Mouse (Mus musculus) kidney, embryonic 15.5 days (tissue): Measurements from ENCODE around the gene Clcc1. TPM values are rescaled to one million over a fixed set of nuclear protein-coding genes. Genes with fewer than 3 reads are reported as not detected.
"Not testable (repeated sequence)": the region's sequence is repeated elsewhere in the genome, so short reads cannot be mapped to it uniquely, and the experiment has no call there.

Source experiments
- ATAC-seq: fragments of 200-750 bp; cut with Nextera tagmentation; replicated peaks from 2 replicates; pipeline ENCODE4 v1.8.0; 2017; ENCODE audit warnings: moderate TSS enrichment; ENCODE audit not compliant: low FRiP score
- H3K27ac ChIP-seq: fragments of 300-500 bp; sonication (generic); 2 replicates; pipeline ENCODE4 v1.5.1; 2015; ENCODE audit warnings: mild to moderate bottlenecking, inconsistent platforms
- H3K27me3 ChIP-seq: fragments of 300-500 bp; sonication (generic); 2 replicates; pipeline ENCODE4 v1.6.1; 2015; ENCODE audit warnings: inconsistent platforms
- H3K36me3 ChIP-seq: fragments of 300-500 bp; sonication (generic); 2 replicates; pipeline ENCODE4 v1.6.1; 2015; ENCODE audit warnings: inconsistent platforms
- H3K4me1 ChIP-seq: fragments of 300-500 bp; sonication (generic); 2 replicates; pipeline ENCODE4 v1.6.1; 2015; ENCODE audit warnings: inconsistent platforms
- H3K4me2 ChIP-seq: fragments of 300-500 bp; sonication (generic); 2 replicates; pipeline ENCODE4 v1.6.1; 2015; ENCODE audit warnings: moderate library complexity, mild to moderate bottlenecking, inconsistent platforms
- H3K4me3 ChIP-seq: fragments of 300-500 bp; sonication (generic); replicated peaks from 2 replicates; pipeline ENCODE4 v1.5.1; 2015; ENCODE audit warnings: mild to moderate bottlenecking, inconsistent platforms
- H3K9ac ChIP-seq: fragments of 300-500 bp; sonication (generic); 2 replicates; pipeline ENCODE4 v1.6.1; 2015; ENCODE audit warnings: mild to moderate bottlenecking, inconsistent platforms
- H3K9me3 ChIP-seq: fragments of 300-500 bp; sonication (generic); replicated peaks from 2 replicates; pipeline ENCODE4 v1.6.1; 2016; ENCODE audit warnings: inconsistent platforms
- WGBS: fragments of 180-500 bp; shearing (Covaris S2); methylation state at CpG from one replicate; pipeline ENCODE4 v1.1.7; 2015; ENCODE audit warnings: mixed read lengths; 5-methylcytosine and 5-hydroxymethylcytosine counted together
- polyA plus RNA-seq: library from polyadenylated mRNA; unstranded; fragments of >200 nt; fragmentation: Nextera tagmentation; extraction: Ambion mirVana; gene quantifications from 2 replicates; pipeline ENCODE4 v1.2.1, GENCODE M21; 2015

Clcc1 gene
- 66.9 and 69.4 TPM in 2 replicates for polyA plus RNA-seq

DNA sequence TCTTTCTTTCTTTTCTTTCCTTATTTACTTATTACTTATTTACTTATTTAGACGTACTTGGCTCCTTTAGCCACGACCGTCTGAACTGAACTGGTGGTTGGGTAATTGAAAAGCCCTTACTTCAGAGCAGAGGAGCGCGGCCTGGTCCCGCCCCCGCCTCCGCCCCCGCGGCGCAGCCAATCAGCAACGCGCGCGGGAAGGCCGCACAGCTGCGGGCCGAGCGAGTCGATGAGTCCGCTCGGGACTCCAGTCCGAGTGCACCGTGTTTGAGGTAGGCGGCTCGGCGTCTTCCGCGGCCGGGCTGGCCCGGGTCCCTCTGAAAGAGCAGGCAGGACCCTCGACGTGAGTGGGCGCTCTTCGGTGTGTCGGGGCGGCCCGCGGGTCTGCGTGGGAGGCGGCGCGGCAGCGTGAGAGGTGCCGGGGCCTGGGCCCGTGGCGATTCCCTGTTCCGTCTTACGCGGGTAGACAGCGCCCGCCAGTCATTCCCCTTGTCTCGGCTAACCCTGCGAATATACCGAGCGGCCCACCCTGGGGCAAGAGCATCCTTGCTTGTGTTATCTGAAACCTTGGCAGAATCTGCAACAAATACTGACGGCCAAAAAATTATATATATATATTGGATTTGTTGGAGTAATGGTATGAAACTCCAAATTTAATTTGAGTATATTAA lies at the start of gene Clcc1:
Gene Clcc1 (plus strand): TSS at position 204 of the 670 bp plus-strand sequence.
- H3K4me3 ChIP-seq: peak within 1 kb of the TSS; percentile 86
- ATAC-seq: peak; percentile 98

DNA sequence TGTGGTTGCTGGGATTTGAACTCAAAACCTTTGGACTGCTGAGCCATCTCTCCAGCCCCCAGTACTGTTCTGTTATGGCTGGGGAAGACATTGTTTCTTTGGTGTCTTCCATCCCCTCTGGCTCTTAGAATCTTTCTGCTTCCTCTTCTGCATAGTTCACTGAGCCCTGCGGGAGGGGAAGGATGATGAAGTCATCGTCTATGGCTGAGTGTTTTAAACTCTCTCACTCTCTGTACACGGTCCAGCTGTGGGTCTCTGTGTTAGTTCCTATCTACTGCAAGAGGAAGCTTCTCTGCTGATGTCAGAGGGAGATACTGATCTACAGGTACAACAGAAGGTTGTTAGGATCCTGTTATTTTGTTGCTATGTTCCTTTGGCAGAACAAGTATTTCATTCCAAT lies 44.8 kb upstream of the Clcc1 start:
- Histone ChIP-seq H3K4me3 (no peak overlapping the region), H3K4me1 (no peaks in the 10 kb centered on the region), H3K27ac (no peak overlapping the region), H3K4me2 (no peak overlapping the region), H3K9me3 (no peaks in the 10 kb centered on the region), H3K27me3 (no peaks in the 10 kb centered on the region), H3K9ac (no peak overlapping the region), H3K36me3 (peaks cover 7% of the 10 kb centered on the region; the same call in 1 of the 2 replicates)
- WGBS: 58% methylated on average over 3 of the region's 3 CpGs
- no peak for ATAC-seq

More for the DNA sequence above, at the start of gene Clcc1:
- 0 out of 2 replicates have a peak, but pooled peaks cover 5% of the 10 kb centered on the region for H3K36me3 ChIP-seq
- peaks cover 19% of the 10 kb centered on the region for H3K4me1 ChIP-seq
- peak within 1 kb of the TSS; percentile 93 for H3K27ac ChIP-seq
- H3K4me2 ChIP-seq: peak within 1 kb of the TSS; percentile 69
- peak within 1 kb of the TSS; percentile 90 for H3K9ac ChIP-seq
- no peaks in the 10 kb centered on the region for H3K9me3 ChIP-seq
- no peaks in the 10 kb centered on the region for H3K27me3 ChIP-seq
- WGBS: under 1% methylated on average over 57 of the region's 57 CpGs

DNA sequence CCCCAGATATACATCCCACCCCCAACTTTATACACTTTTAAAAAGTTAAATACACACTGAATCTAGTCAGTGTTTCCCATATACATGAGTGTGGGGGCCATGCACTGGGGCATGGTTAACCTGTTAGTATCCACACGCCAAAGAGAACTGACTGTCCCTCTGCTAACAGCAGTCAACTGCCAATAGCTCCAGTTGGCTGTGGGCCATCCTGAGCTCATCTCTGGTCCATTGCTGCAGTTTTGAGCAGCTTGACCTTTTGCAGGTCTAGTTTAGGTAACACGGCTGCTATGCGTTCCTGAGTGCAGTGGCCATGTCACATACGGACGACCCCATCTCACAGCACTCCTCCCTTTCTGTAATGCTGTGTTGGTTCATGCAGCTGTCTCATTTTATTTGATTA lies 19.0 kb upstream of the Clcc1 start:
- H3K9me3 ChIP-seq: no peaks in the 10 kb centered on the region
- no peaks in the 10 kb centered on the region for H3K4me1 ChIP-seq
- no peak overlapping the region for H3K4me2 ChIP-seq
- WGBS: 85% methylated on average over 5 of the region's 5 CpGs
- no peaks in the 10 kb centered on the region for H3K27me3 ChIP-seq
- no peak overlapping the region for H3K27ac ChIP-seq
- ATAC-seq: no peak
- H3K4me3 ChIP-seq: no peak overlapping the region
- H3K9ac ChIP-seq: no peak overlapping the region
- no peaks in the 10 kb centered on the region; the same call in 1 of the 2 replicates for H3K36me3 ChIP-seq

DNA sequence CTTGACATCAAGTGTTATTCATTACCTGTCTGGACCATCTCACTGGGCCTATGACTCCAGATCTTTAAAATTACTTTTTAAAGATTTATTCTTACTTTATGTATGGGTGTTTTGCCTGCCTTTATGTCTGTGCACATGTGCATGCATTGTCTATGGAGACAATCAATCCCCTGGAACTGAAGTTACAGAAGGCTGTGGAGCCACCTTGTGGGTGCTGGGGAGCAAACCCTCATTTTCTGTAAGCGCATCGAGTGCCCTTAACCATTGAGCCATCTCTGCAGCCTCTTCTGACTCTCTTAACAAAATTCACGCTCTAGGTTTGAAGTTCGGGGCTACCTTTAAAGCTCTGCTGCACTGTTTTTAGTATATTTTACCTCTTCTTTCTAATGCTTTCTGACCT lies 14.3 kb upstream of the Clcc1 start:
- Histone ChIP-seq H3K4me1 (no peaks in the 10 kb centered on the region), H3K36me3 (0 out of 2 replicates have a peak, but pooled peaks cover 2% of the 10 kb centered on the region), H3K9ac (no peak overlapping the region), H3K27ac (no peak overlapping the region), H3K9me3 (no peaks in the 10 kb centered on the region), H3K27me3 (no peaks in the 10 kb centered on the region), H3K4me2 (no peak overlapping the region), H3K4me3 (no peak overlapping the region)
- no peak for ATAC-seq
- 73% methylated on average over 4 of the region's 4 CpGs for WGBS

DNA sequence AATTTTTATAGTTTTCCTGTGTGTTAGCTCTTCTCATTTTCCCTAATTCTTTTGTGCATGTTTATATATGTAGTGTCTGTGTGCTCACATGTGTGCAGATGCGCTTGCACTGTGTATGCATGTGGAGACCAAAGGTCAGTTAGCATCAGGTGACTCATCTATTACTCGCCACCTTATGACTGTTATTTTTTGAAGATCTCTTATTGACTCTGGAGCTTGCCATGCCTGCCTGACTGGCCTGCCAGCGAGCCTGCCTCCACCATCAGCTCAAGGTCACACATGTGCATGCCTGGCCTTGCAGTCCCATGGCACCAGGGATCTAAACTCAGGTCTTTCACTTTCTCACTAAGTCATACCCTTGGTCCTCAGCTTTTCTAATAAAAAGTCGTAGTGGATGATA lies 12.7 kb upstream of the Clcc1 start:
- WGBS: 83% methylated on average over 4 of the region's 4 CpGs
- Histone ChIP-seq H3K9me3 (no peaks in the 10 kb centered on the region), H3K4me2 (no peak overlapping the region), H3K27me3 (no peaks in the 10 kb centered on the region), H3K27ac (no peak overlapping the region), H3K4me1 (no peaks in the 10 kb centered on the region), H3K9ac (no peak overlapping the region), H3K36me3 (peaks cover 7% of the 10 kb centered on the region; the same call in 1 of the 2 replicates), H3K4me3 (no peak overlapping the region)
- no peak for ATAC-seq

DNA sequence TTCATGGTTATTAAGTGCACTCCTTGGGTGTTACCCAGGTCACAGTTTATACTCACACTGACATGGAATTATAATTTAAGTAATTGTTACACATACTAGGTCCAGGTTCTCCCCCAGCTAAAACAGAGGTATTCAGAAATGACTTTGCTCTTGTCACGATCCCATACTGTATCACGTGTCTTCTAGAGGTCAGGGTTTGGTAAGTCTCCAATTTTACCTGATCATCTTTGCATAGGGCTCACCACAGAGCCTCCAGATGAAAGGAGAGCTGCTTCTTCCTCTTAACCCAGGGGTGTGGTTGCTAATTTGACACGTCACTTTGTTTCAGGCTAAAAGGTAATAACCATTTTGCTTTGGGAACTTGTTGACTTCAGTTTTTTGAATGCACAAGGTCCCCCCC lies 8.9 kb upstream of the Clcc1 start:
- no peak for ATAC-seq
- Histone ChIP-seq H3K9ac (no peak overlapping the region), H3K4me1 (no peaks in the 10 kb centered on the region), H3K36me3 (peaks cover 7% of the 10 kb centered on the region; the same call in 1 of the 2 replicates), H3K27me3 (no peaks in the 10 kb centered on the region), H3K4me2 (no peak overlapping the region), H3K27ac (no peak overlapping the region), H3K4me3 (no peak overlapping the region), H3K9me3 (no peaks in the 10 kb centered on the region)
- WGBS: 83% methylated on average over 3 of the region's 3 CpGs

DNA sequence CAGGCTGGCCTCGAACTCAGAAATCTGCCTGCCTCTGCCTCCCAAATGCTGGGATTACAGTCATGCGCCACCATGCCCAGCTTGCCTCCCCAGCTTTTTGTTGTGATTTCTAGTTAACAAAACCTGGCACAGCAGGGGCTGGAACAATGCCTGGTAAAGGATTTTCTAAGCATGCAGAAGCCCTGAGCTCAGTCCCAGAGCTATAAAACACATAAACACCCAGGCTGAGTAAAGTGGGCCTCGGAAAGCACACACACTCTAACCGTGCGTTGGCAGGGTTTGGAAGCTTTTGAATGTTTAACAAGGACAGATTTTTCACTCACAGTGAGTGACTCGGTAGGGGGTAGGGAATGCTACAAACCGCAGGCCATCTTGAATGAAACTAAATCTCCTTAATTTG lies 7.7 kb upstream of the Clcc1 start:
- 72% methylated on average over 7 of the region's 7 CpGs for WGBS
- no peak overlapping the region for H3K4me3 ChIP-seq
- H3K4me1 ChIP-seq: no peaks in the 10 kb centered on the region
- no peaks in the 10 kb centered on the region for H3K27me3 ChIP-seq
- no peak overlapping the region for H3K4me2 ChIP-seq
- H3K36me3 ChIP-seq: peaks cover 7% of the 10 kb centered on the region; the same call in 1 of the 2 replicates
- no peaks in the 10 kb centered on the region for H3K9me3 ChIP-seq
- H3K9ac ChIP-seq: no peak overlapping the region
- H3K27ac ChIP-seq: no peak overlapping the region
- no peak for ATAC-seq

DNA sequence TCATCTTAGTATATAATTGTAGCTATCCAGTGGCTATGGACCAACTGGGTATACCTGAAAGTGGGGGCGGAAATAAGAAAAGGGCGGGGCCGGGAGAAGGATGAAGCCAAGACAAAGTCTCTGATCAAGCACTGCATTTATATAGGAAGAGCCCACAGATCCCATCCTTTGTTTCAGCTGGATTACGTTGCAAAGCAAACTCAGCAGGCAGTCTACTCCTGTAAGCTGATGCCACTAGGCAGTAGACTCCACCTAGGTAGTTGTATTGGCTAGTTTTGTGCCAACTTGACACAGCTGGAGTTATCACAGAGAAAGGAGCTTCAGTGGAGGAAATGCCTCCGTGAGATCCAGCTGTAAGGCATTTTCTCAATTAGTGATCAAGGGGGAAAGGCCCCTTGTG lies 6.0 kb upstream of the Clcc1 start:
- not testable (repeated sequence) for H3K4me2 ChIP-seq, H3K36me3 ChIP-seq, H3K27me3 ChIP-seq, ATAC-seq, H3K9me3 ChIP-seq, H3K4me1 ChIP-seq, H3K27ac ChIP-seq, H3K9ac ChIP-seq, H3K4me3 ChIP-seq
- 44% methylated on average over 5 of the region's 5 CpGs for WGBS

DNA sequence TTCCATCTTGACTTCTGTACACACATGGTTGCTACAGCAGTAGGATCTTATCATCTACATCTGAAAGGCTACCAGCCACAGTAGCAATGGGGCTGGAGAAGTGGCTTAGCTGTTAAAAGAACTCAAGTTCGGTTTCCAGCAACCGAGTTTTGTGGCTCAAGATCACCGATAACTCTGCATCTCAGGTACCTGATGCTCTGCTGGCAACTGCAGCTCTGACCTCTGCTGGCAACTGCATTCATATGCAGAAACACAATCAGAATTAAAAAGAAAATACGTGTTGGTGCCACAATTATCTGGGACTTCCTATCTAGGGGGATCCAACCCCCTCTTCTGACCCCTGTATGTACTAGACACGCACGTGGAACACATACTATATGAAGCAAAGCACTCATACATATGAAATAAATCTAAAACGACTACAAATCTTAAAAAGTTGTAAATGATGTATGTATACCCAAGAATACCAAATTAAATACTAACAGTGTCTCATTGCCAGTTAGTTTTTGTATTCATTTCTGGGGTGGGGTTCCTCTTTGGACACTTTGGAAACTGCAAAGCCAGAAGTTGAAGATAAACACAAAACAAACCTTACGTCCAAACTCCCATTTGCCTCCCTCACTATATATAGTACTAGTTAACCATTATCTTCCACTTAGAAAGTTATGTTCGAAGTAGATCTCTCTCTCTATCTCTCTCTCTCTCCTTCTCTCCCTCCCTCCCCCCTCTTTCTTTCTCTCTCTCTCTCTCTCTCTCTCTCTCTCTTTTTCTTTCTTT lies 659 bp upstream of the Clcc1 start:
- Histone ChIP-seq H3K4me3 (peak overlapping the region; percentile 86), H3K36me3 (no peaks in the 10 kb centered on the region), H3K4me1 (peaks cover 19% of the 10 kb centered on the region), H3K27me3 (no peaks in the 10 kb centered on the region), H3K4me2 (peak overlapping the region; percentile 69), H3K9me3 (no peaks in the 10 kb centered on the region), H3K27ac (no peak overlapping the region), H3K9ac (no peak overlapping the region)
- ATAC-seq: no peak
- 20% methylated on average over 9 of the region's 9 CpGs for WGBS

DNA sequence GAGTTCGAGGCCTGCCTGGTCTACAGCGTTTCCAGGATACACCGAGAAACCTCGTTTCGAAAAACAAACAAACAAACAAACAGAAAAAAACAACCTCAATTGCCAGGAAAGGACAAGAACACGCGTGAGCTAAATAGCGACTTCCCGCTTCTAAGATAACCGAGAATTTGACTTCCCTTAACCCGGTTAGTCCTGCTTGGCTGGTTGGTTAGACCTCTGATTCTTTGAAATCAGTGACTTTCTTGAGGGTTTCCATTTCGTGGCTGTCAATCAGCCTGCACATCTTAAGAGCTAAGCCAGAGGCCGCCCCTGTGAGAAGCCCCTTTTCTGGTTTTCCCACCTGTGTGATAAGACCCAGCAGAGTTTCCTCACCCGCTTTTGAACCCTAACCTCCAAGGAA lies 853 bp downstream of the Clcc1 start:
- Histone ChIP-seq H3K36me3 (0 out of 2 replicates have a peak, but pooled peaks cover 5% of the 10 kb centered on the region), H3K4me3 (peak overlapping the region; percentile 86), H3K27ac (no peak overlapping the region), H3K9me3 (no peaks in the 10 kb centered on the region), H3K4me2 (peak overlapping the region; percentile 69), H3K9ac (peak overlapping the region; percentile 90), H3K4me1 (peaks cover 19% of the 10 kb centered on the region), H3K27me3 (no peaks in the 10 kb centered on the region)
- no peak for ATAC-seq
- 25% methylated on average over 14 of the region's 14 CpGs for WGBS

DNA sequence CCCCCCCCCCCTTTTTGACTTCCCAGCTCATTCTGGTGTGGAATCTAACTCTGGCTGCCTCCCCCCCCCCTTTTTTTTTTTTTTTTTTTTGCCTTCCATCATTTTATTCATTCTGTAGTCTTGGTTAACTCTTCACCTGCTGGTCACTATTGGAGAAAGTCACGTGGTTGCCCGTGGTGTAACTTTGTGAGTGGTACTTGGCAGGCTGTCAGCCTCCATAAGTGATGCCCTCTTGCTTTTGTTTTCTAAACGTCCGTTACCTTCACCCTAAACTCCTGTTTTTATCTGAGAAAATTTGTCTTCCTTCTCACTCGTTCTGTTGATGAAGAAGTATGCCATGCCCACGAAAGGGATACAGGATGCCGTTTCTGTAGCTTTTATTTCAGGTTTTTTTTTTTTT lies 1.8 kb downstream of the Clcc1 start:
- H3K4me2 ChIP-seq: no peak overlapping the region; the same call in 1 of the 2 replicates
- no peak overlapping the region for H3K4me3 ChIP-seq
- H3K27ac ChIP-seq: no peak overlapping the region
- H3K36me3 ChIP-seq: peaks cover 5% of the 10 kb centered on the region; the same call in 1 of the 2 replicates
- H3K27me3 ChIP-seq: no peaks in the 10 kb centered on the region
- no peak overlapping the region for H3K9ac ChIP-seq
- 85% methylated on average over 7 of the region's 7 CpGs for WGBS
- no peaks in the 10 kb centered on the region for H3K9me3 ChIP-seq
- no peak for ATAC-seq
- peaks cover 19% of the 10 kb centered on the region for H3K4me1 ChIP-seq

DNA sequence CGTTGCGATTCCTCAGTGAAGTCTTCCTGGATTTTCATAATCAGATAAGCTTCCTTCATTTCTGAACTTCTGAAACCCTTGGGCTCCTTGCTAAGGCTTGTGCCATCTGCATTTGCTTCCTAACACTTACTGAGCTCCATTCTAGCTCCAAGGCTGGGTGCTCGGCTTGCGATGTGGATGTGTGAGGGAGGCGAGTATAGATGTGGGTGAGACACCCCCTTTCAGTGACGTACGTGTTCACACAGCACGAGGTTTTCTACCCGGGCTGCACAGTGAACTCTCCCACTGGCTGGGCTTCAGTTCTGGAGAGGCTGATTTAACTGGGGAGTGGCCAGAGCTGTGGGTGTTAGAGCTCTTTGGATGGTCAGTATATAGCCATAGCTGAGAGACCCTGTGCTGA lies 4.9 kb downstream of the Clcc1 start:
- no peak overlapping the region for H3K9ac ChIP-seq
- H3K4me1 ChIP-seq: peaks cover 14% of the 10 kb centered on the region
- no peak for ATAC-seq
- H3K4me3 ChIP-seq: no peak overlapping the region
- no peaks in the 10 kb centered on the region for H3K27me3 ChIP-seq
- no peak overlapping the region for H3K4me2 ChIP-seq
- peaks cover 2% of the 10 kb centered on the region; the same call in 1 of the 2 replicates for H3K9me3 ChIP-seq
- H3K27ac ChIP-seq: no peak overlapping the region
- 95% methylated on average over 9 of the region's 9 CpGs for WGBS
- H3K36me3 ChIP-seq: peaks cover 29% of the 10 kb centered on the region
